Mouse (Mus musculus): Measurements from ENCODE around the gene Cyp1a2. TPM values are rescaled to one million over a fixed set of nuclear protein-coding genes. Genes with fewer than 3 reads are reported as not detected.

Cyp1a2 gene
- total and polyA plus RNA-seq, 2 experiments from 2014 or later = not detected

DNA sequence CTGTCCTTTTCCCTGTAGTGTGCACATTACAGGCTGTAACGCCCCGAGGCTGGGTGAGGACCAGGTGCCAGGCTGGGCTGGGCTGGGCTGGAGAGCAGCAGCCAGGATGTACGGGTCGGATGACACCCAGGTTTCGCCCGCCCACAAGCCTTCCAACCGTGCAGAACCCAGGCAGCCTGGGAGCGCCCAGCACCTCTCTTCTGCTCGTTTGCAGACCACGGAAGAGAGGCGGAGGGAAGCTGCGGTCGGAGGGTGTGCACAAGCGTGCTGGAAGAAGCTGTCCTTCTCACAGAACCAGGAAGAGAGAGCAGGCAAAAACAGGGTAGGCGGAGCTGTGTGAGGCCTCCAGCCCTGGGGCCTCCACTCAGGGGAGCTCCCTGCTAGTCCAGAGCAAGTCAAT, 43.1 kb downstream of the Cyp1a2 start:
- H3K9me3 ChIP-seq (ENCODE audit: low read length) = no peaks in the 10 kb centered on the region
- TF ChIP-seq CTCF (IDR thresholded peaks at IDR 0.05; ENCODE audit: low read depth) = no peak
- H3K4me3 ChIP-seq (ENCODE audit: low read length) = no peak overlapping the region
- H3K36me3 ChIP-seq (ENCODE audit: insufficient read depth, low read length) = 0 out of 2 replicates have a peak, but pooled peaks cover 4% of the 10 kb centered on the region
- WGBS = 32% methylated on average over 15 of the region's 15 CpGs
- DNase-seq (ENCODE audit: low spot score) (no peak), ATAC-seq (no peak)
- peaks cover 58% of the 10 kb centered on the region for H3K4me1 ChIP-seq (ENCODE audit: insufficient read depth, low read length)
- peak overlapping the region; percentile 52; the same call in 1 of the 2 replicates for H3K27ac ChIP-seq
- peak overlapping the region; percentile 28; the same call in 1 of the 2 replicates for H3K9ac ChIP-seq (replicated peaks; ENCODE audit: low read length)
- peak overlapping the region; percentile 9 for H3K4me2 ChIP-seq (ENCODE audit: low read depth, low read length)
- H3K27me3 ChIP-seq (ENCODE audit: insufficient read depth, low read length) = no peaks in the 10 kb centered on the region

DNA sequence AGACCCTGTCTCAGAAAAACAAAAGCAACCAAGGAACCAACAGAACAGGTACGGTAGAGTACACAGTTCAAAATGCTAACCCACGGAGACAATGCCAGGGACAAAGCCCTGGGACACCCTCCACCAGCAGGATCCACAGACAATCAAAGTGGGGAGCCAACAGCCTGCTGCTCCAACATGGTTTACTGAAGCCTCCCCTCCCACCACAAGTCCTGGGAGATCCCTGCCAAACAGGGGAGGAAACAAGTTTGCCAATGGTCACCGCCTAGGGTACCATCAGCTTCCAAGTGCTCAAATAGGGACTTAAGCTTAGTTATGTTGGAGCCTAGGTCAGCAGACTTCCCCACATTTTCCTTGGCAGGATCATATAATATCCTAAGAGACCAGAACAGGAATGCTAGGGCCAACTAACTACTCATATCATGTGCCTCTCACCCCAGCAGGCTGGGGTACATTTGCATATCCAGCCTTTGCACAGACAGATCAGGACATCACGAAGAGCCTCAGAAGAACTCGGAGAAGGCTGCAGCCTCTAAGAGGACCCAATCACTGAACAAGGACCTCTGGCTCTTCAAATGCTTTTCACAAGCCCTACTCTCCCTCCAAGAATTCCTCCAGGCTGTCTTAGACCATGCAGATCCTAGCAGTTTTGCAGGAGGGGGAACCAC, 43.7 kb downstream of the Cyp1a2 start:
- 48% methylated on average over 5 of the region's 5 CpGs for WGBS
- Histone ChIP-seq H3K27me3 (ENCODE audit: insufficient read depth, low read length) (no peaks in the 10 kb centered on the region), H3K4me3 (ENCODE audit: low read length) (no peak overlapping the region), H3K9me3 (ENCODE audit: low read length) (no peaks in the 10 kb centered on the region), H3K4me1 (ENCODE audit: insufficient read depth, low read length) (peaks cover 58% of the 10 kb centered on the region), H3K36me3 (ENCODE audit: insufficient read depth, low read length) (0 out of 2 replicates have a peak, but pooled peaks cover 4% of the 10 kb centered on the region), H3K27ac (peak overlapping the region; percentile 52; the same call in 1 of the 2 replicates), H3K9ac (replicated peaks; ENCODE audit: low read length) (peak overlapping the region; percentile 34), H3K4me2 (ENCODE audit: low read depth, low read length) (peak overlapping the region; percentile 9)
- no peak for TF ChIP-seq CTCF (IDR thresholded peaks at IDR 0.05; ENCODE audit: low read depth)
- ATAC-seq = no peak
- no peak for DNase-seq (ENCODE audit: low spot score)

DNA sequence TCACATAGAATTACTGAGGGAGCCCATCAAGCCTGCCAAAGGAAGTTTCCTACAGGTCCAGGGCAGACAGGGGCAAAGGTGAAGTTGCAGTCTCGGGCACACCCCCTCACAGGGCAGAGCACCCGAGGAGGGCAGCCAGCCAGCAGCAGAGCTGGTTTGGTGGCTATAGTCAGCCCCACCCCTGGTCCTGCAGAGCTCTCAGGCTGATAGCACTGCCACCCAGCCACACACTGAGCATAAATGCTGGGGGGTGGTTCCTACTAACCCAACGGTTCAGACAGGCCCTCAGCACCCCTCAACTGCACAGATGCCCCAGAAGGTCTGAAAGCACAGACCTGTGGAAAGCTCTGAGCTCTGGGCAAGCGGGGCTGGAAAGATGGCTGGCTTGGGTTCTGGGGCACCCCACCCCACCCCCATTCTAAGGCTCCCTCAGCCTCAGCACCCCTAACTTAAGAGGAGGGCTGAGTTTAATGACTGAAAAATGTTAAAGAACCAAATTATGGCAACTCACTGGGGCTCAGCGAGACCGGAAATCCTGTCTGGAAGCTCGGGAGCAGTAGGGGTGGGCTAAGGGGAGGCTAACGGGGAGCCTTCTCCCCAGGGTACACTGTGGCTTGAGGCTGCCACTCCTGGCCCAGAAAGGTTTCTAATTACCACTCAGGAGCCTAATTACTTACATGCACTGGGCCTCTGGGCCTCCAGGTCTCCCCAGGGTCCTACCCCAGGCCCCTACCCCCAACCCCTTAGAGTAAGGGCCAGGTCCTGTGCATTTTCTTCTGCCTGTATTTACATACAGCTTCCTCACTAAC, 44.6 kb downstream of the Cyp1a2 start:
- Histone ChIP-seq H3K27me3 (ENCODE audit: insufficient read depth, low read length) (no peaks in the 10 kb centered on the region), H3K4me3 (ENCODE audit: low read length) (no peak overlapping the region), H3K36me3 (ENCODE audit: insufficient read depth, low read length) (0 out of 2 replicates have a peak, but pooled peaks cover 4% of the 10 kb centered on the region), H3K27ac (peak overlapping the region; percentile 62; the same call in 1 of the 2 replicates), H3K9me3 (ENCODE audit: low read length) (no peaks in the 10 kb centered on the region), H3K4me1 (ENCODE audit: insufficient read depth, low read length) (peaks cover 51% of the 10 kb centered on the region), H3K4me2 (ENCODE audit: low read depth, low read length) (no peak overlapping the region), H3K9ac (replicated peaks; ENCODE audit: low read length) (peak overlapping the region; percentile 34)
- TF ChIP-seq CTCF (IDR thresholded peaks at IDR 0.05; ENCODE audit: low read depth) = no peak
- DNase-seq (ENCODE audit: low spot score) (no peak), ATAC-seq (no peak)
- 40% methylated on average over 8 of the region's 8 CpGs for WGBS

DNA sequence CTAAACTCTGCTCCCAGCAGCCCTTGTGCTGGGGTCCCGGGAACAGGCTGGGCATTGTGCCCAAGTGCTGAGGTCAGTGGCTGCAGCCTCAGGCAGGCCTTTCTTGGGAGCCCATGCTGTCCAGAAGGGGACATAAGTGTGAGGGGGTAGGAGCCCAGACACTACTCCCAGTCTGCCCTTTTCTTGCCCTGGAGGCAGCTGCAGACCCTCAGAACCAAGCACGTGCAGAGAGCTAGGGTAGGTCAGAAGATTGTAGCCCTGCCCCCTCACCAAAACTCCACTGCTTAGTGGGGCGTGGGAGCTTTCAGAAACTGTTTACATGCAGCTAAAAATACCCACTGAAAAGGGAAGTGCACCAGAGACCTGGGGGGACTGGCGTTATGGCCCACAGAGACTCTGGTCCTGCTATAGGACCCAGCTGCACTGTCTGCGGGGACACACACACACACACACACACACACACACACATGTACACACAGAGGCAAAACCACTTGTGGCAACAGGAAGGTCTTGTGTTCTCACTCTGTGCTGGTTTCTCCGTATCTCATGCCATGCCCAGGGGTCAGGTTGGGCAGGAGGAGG, 45.7 kb downstream of the Cyp1a2 start:
- H3K36me3 ChIP-seq (ENCODE audit: insufficient read depth, low read length) = 0 out of 2 replicates have a peak, but pooled peaks cover 4% of the 10 kb centered on the region
- H3K4me2 ChIP-seq (ENCODE audit: low read depth, low read length) = peak overlapping the region; percentile 5; the same call in 1 of the 2 replicates
- peak; percentile 41 for ATAC-seq
- H3K27me3 ChIP-seq (ENCODE audit: insufficient read depth, low read length) = no peaks in the 10 kb centered on the region
- no peak for TF ChIP-seq CTCF (IDR thresholded peaks at IDR 0.05; ENCODE audit: low read depth)
- 0 out of 2 replicates have a peak overlapping the region, but pooled peaks have one; percentile 17 for H3K9ac ChIP-seq (replicated peaks; ENCODE audit: low read length)
- WGBS = 40% methylated on average over 6 of the region's 6 CpGs
- H3K27ac ChIP-seq = peak overlapping the region; percentile 62
- H3K4me3 ChIP-seq (ENCODE audit: low read length) = no peak overlapping the region
- H3K4me1 ChIP-seq (ENCODE audit: insufficient read depth, low read length) = peaks cover 41% of the 10 kb centered on the region
- no peaks in the 10 kb centered on the region for H3K9me3 ChIP-seq (ENCODE audit: low read length)
- peak; percentile 72 for DNase-seq (ENCODE audit: low spot score)

DNA sequence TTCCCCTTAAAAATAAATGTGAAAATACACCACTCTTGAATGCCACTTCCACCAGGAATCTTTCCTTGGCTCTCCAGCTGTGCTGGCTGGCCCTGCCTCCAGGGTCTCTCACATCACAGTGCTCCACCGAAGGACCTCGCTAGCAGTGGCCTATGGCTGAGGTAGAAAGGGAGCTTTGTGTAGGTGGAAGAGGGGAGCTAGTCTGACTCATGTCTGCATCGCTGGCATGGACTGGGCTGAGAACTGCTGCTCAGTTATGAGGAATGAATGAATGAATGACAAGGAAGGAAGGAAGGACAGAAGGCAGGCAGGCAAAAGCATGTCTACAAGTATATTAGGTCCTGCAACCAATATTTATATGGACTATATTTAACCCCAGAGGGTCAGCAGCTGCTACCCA, 46.2 kb downstream of the Cyp1a2 start:
- Histone ChIP-seq H3K27me3 (ENCODE audit: insufficient read depth, low read length) (no peaks in the 10 kb centered on the region), H3K36me3 (ENCODE audit: insufficient read depth, low read length) (0 out of 2 replicates have a peak, but pooled peaks cover 4% of the 10 kb centered on the region), H3K4me2 (ENCODE audit: low read depth, low read length) (peak overlapping the region; percentile 5; the same call in 1 of the 2 replicates), H3K9ac (replicated peaks; ENCODE audit: low read length) (no peak overlapping the region), H3K4me1 (ENCODE audit: insufficient read depth, low read length) (peaks cover 37% of the 10 kb centered on the region), H3K9me3 (ENCODE audit: low read length) (no peaks in the 10 kb centered on the region), H3K4me3 (ENCODE audit: low read length) (no peak overlapping the region), H3K27ac (peak overlapping the region; percentile 62; the same call in 1 of the 2 replicates)
- ATAC-seq (no peak), DNase-seq (ENCODE audit: low spot score) (no peak)
- WGBS = 51% methylated on average over 3 of the region's 3 CpGs
- TF ChIP-seq CTCF (IDR thresholded peaks at IDR 0.05; ENCODE audit: low read depth) = no peak

DNA sequence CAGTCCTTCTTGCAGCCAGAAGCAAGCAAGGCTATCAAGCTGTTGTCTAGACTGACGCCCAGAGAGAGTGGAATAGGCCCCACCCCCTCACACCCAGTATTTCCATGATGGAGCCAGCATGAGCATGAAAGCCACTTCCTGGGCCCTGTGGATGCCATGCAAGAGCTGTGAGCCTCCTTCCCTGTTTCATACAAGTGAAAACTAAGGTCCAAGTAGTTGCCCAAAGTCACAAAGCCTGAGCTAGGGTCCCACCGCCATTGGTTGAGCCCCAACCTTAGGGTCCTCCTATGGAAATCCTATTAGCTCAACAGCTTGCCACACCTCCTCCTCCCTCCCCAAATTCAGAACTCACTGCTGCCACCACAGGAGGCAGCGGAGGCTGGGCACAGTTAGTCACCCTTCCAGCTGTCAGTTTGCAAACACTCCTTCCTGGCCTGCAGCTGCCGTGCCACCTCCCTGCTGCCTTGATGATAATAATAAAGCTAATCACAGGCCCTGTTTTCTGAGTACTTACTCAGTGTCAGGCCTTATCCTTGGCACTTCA, 50.0 kb downstream of the Cyp1a2 start:
- WGBS = 32% methylated on average over 4 of the region's 4 CpGs
- Histone ChIP-seq H3K4me2 (ENCODE audit: low read depth, low read length) (no peak overlapping the region), H3K4me3 (ENCODE audit: low read length) (no peak overlapping the region), H3K9me3 (ENCODE audit: low read length) (no peaks in the 10 kb centered on the region), H3K4me1 (ENCODE audit: insufficient read depth, low read length) (peaks cover 15% of the 10 kb centered on the region), H3K36me3 (ENCODE audit: insufficient read depth, low read length) (peaks cover 29% of the 10 kb centered on the region), H3K27ac (no peak overlapping the region), H3K27me3 (ENCODE audit: insufficient read depth, low read length) (no peaks in the 10 kb centered on the region), H3K9ac (replicated peaks; ENCODE audit: low read length) (no peak overlapping the region)
- no peak for ATAC-seq
- peak; percentile 44 for DNase-seq (ENCODE audit: low spot score)
- TF ChIP-seq CTCF (IDR thresholded peaks at IDR 0.05; ENCODE audit: low read depth) = peak; percentile 31

Data from hindbrain, postnatal 0 days (tissue).